28 mouse cellular contexts compared by ENCODE assay signal in the genomic region with DNA sequence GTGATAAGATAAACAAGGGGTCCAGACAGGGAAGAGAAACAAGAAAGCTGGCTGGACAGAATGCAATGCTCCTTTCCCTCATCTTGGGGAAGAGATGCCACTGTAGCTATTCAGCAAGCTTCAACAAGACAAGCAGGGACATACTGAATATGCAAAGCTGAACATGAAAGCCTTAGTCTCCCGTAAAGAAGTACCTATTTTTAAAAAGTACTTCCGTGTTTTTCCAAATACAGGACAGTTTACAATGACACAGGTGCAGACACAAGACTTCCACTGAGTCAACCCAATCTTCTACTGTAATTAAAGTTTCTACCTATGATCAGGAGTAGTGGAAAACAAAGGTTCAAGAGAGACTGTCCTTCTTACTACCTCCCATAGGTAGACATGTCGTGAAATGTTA.
DNase-seq lines count a peak whose midpoint lies in the region; ATAC-seq lines count a peak whose summit lies in the region.
"Had no signal": no experiment of that assay in that cellular context is flagged by ENCODE, and none has a peak within 500 bp of the region (broad histone marks: within the 10 kb centered on the region; RNA-seq: fewer than 3 reads in every experiment).

No protein-coding gene starts in this region.

- intact Hi-C loops in heart, postnatal 10 days (cut with DNase I), result no loop called here

- H3K27me3 ChIP-seq in forebrain, embryonic 13.5 days, result no peaks in the 10 kb centered on the region
- no peaks in the 10 kb centered on the region for H3K27me3 ChIP-seq in forebrain, embryonic 10.5 days (ENCODE audit: poor library complexity, severe bottlenecking)
- no peaks in the 10 kb centered on the region for H3K27me3 ChIP-seq in heart, embryonic 11.5 days (ENCODE audit: control insufficient read depth, insufficient read depth, low read length)
- no peaks in the 10 kb centered on the region for H3K27me3 ChIP-seq in heart, embryonic 14.5 days (ENCODE audit: control insufficient read depth, insufficient read depth, low read length)
- H3K27me3 ChIP-seq in midbrain, embryonic 15.5 days (replicated peaks), result no peaks in the 10 kb centered on the region
- H3K27me3 ChIP-seq in midbrain, embryonic 10.5 days (ENCODE audit: low read depth, poor library complexity, severe bottlenecking), result no peaks in the 10 kb centered on the region
- H3K27me3 ChIP-seq: embryonic facial prominence, embryonic 13.5 days; forebrain, embryonic 15.5 days; hindbrain, embryonic 13.5 days; intestine, embryonic 15.5 days had no signal

- H3K9ac ChIP-seq in forebrain, embryonic 13.5 days, result no peak overlapping the region
- H3K9ac ChIP-seq in heart, embryonic 11.5 days (ENCODE audit: low read depth, low read length), result no peak overlapping the region
- no peak overlapping the region for H3K9ac ChIP-seq in heart, embryonic 14.5 days (ENCODE audit: low read length)
- H3K9ac ChIP-seq in midbrain, embryonic 15.5 days, result no peak overlapping the region
- H3K9ac ChIP-seq: embryonic facial prominence, embryonic 13.5 days; forebrain, embryonic 15.5 days; hindbrain, embryonic 13.5 days; intestine, embryonic 15.5 days had no signal

- ATAC-seq in forebrain, embryonic 13.5 days, result no peak
- ATAC-seq in heart, embryonic 11.5 days (replicated peaks; ENCODE audit: insufficient number of reproducible peaks, low FRiP score, low TSS enrichment), result no peak
- no peak for ATAC-seq in heart, embryonic 14.5 days (ENCODE audit: insufficient number of reproducible peaks, insufficient read depth, low FRiP score, low read depth)
- no peak for ATAC-seq in midbrain, embryonic 15.5 days (replicated peaks)
- ATAC-seq: forebrain, embryonic 15.5 days; hindbrain, embryonic 16.5 days; intestine, embryonic 15.5 days had no signal

- H3K27ac ChIP-seq in forebrain, embryonic 13.5 days, result no peak overlapping the region
- H3K27ac ChIP-seq in forebrain, embryonic 10.5 days, result no peak overlapping the region
- H3K27ac ChIP-seq in heart, embryonic 11.5 days (ENCODE audit: low read depth, low read length), result peak overlapping the region; percentile 22; the same call in 1 of the 2 replicates
- 0 out of 4 replicates have a peak overlapping the region, but pooled peaks of 1 of the 2 experiments have one; percentile 33 for H3K27ac ChIP-seq in heart, embryonic 14.5 days (replicated peaks in 1 of 2; ENCODE audit: control insufficient read depth in 1 of 2, insufficient read depth in 1 of 2, low read depth in 2 of 2, low read length in 2 of 2)
- H3K27ac ChIP-seq in midbrain, embryonic 15.5 days, result no peak overlapping the region
- H3K27ac ChIP-seq in midbrain, embryonic 10.5 days (replicated peaks), result no peak overlapping the region
- H3K27ac ChIP-seq: embryonic facial prominence, embryonic 10.5 days; embryonic facial prominence, embryonic 13.5 days; forebrain, embryonic 15.5 days; hindbrain, embryonic 10.5 days; hindbrain, embryonic 13.5 days; intestine, embryonic 15.5 days had no signal

- no peak overlapping the region for H3K4me3 ChIP-seq in forebrain, embryonic 13.5 days
- no peak overlapping the region for H3K4me3 ChIP-seq in forebrain, embryonic 10.5 days
- H3K4me3 ChIP-seq in heart, embryonic 11.5 days (ENCODE audit: low read depth, low read length), result no peak overlapping the region
- no peak overlapping the region for H3K4me3 ChIP-seq in heart, embryonic 14.5 days (ENCODE audit: control insufficient read depth in 1 of 2, insufficient read depth in 1 of 2, low read depth in 1 of 2, low read length in 2 of 2)
- H3K4me3 ChIP-seq in midbrain, embryonic 15.5 days, result no peak overlapping the region
- no peak overlapping the region for H3K4me3 ChIP-seq in midbrain, embryonic 10.5 days
- H3K4me3 ChIP-seq: embryonic facial prominence, embryonic 10.5 days; embryonic facial prominence, embryonic 13.5 days; erythroblast, embryonic 14.5 days; forebrain, embryonic 15.5 days; hindbrain, embryonic 10.5 days; hindbrain, embryonic 13.5 days; intestine, embryonic 15.5 days had no signal

- DNase-seq in forebrain, embryonic 10.5 days (ENCODE audit: extremely low spot score, low spot score), result no peak
- DNase-seq in heart, postnatal 4 days, result no peak
- no peak for DNase-seq in heart, postnatal 10 days
- no peak for DNase-seq in midbrain, embryonic 10.5 days (ENCODE audit: low spot score)
- DNase-seq: adrenal gland, adult 8-10 months; adrenal gland, postnatal 25 days; B cell, adult 2 months; cerebellum, adult 11-12 months; cerebellum, adult 8-10 months; cerebellum, postnatal 10 days; cerebellum, postnatal 36 days; embryo, embryonic 11 days; gastrocnemius, postnatal 10 days; gastrocnemius, postnatal 36 days; kidney, adult 11 months; kidney, adult 9 months had no signal

- peak overlapping the region; percentile 20 for H3K4me2 ChIP-seq in forebrain, embryonic 13.5 days
- peak overlapping the region; percentile 29 for H3K4me2 ChIP-seq in heart, embryonic 11.5 days
- peak overlapping the region; percentile 39 for H3K4me2 ChIP-seq in heart, embryonic 14.5 days (ENCODE audit: low read length)
- H3K4me2 ChIP-seq in midbrain, embryonic 15.5 days, result 0 out of 2 replicates have a peak overlapping the region, but pooled peaks have one; percentile 13
- H3K4me2 ChIP-seq: embryonic facial prominence, embryonic 13.5 days; forebrain, embryonic 15.5 days; hindbrain, embryonic 13.5 days; intestine, embryonic 15.5 days had no signal

- no peaks in the 10 kb centered on the region for H3K36me3 ChIP-seq in forebrain, embryonic 13.5 days (ENCODE audit: poor library complexity, severe bottlenecking)
- no peaks in the 10 kb centered on the region; the same call in 1 of the 2 replicates for H3K36me3 ChIP-seq in forebrain, embryonic 10.5 days (replicated peaks)
- no peaks in the 10 kb centered on the region for H3K36me3 ChIP-seq in heart, embryonic 11.5 days (ENCODE audit: control insufficient read depth, insufficient read depth, low read length)
- no peaks in the 10 kb centered on the region for H3K36me3 ChIP-seq in heart, embryonic 14.5 days (ENCODE audit: control insufficient read depth, insufficient read depth, low read length)
- no peaks in the 10 kb centered on the region for H3K36me3 ChIP-seq in midbrain, embryonic 15.5 days (replicated peaks)
- H3K36me3 ChIP-seq in midbrain, embryonic 10.5 days, result no peaks in the 10 kb centered on the region
- H3K36me3 ChIP-seq: embryonic facial prominence, embryonic 10.5 days; embryonic facial prominence, embryonic 13.5 days; forebrain, embryonic 15.5 days; hindbrain, embryonic 10.5 days; hindbrain, embryonic 13.5 days; intestine, embryonic 15.5 days had no signal

- H3K4me1 ChIP-seq in forebrain, embryonic 13.5 days, result peaks cover 33% of the 10 kb centered on the region
- H3K4me1 ChIP-seq in forebrain, embryonic 10.5 days, result peaks cover 21% of the 10 kb centered on the region
- H3K4me1 ChIP-seq in heart, embryonic 11.5 days (ENCODE audit: control insufficient read depth, insufficient read depth, low read length), result peaks cover 7% of the 10 kb centered on the region
- peaks cover 0 to 11% of the 10 kb centered on the region in 2 experiments; a peak in 3 of 4 replicates for H3K4me1 ChIP-seq in heart, embryonic 14.5 days (ENCODE audit: control insufficient read depth in 2 of 2, insufficient read depth in 2 of 2, low read length in 2 of 2)
- peaks cover 14% of the 10 kb centered on the region for H3K4me1 ChIP-seq in midbrain, embryonic 15.5 days
- peaks cover 12% of the 10 kb centered on the region for H3K4me1 ChIP-seq in midbrain, embryonic 10.5 days
- H3K4me1 ChIP-seq: intestine, embryonic 15.5 days had no signal

- H3K9me3 ChIP-seq in forebrain, embryonic 13.5 days (replicated peaks), result no peaks in the 10 kb centered on the region
- H3K9me3 ChIP-seq in forebrain, embryonic 10.5 days, result no peaks in the 10 kb centered on the region
- no peaks in the 10 kb centered on the region for H3K9me3 ChIP-seq in heart, embryonic 11.5 days (replicated peaks; ENCODE audit: control insufficient read depth, low read length)
- no peaks in the 10 kb centered on the region for H3K9me3 ChIP-seq in heart, embryonic 14.5 days (ENCODE audit: control insufficient read depth, low read length)
- no peaks in the 10 kb centered on the region for H3K9me3 ChIP-seq in midbrain, embryonic 15.5 days
- H3K9me3 ChIP-seq in midbrain, embryonic 10.5 days (replicated peaks), result no peaks in the 10 kb centered on the region
- H3K9me3 ChIP-seq: embryonic facial prominence, embryonic 10.5 days; embryonic facial prominence, embryonic 13.5 days; forebrain, embryonic 15.5 days; hindbrain, embryonic 10.5 days; hindbrain, embryonic 13.5 days; intestine, embryonic 15.5 days had no signal

- 88% methylated on average over 3 of the region's 3 CpGs for WGBS in forebrain, embryonic 13.5 days
- WGBS in forebrain, embryonic 10.5 days, result 91% methylated on average over 3 of the region's 3 CpGs
- WGBS in heart, embryonic 11.5 days (ENCODE audit: insufficient replicate concordance), result 61% methylated on average over 3 of the region's 3 CpGs
- 38% methylated on average over 3 of the region's 3 CpGs for WGBS in heart, embryonic 14.5 days
- 84% methylated on average over 3 of the region's 3 CpGs for WGBS in midbrain, embryonic 15.5 days
- 87% methylated on average over 3 of the region's 3 CpGs for WGBS in midbrain, embryonic 10.5 days
